In genomic region chr5:28079431-28079830, GRCm38 (mm10) we compare ENCODE assay signal across 26 mouse cellular contexts. TPM values are rescaled to one million over a fixed set of nuclear protein-coding genes. Genes with fewer than 3 reads are reported as not detected.
DNase-seq lines count a peak whose midpoint lies in the region; ATAC-seq and TF ChIP-seq lines count a peak whose summit lies in the region.
"Had no signal": no experiment of that assay in that cellular context is flagged by ENCODE, and none has a peak within 500 bp of the region (broad histone marks: within the 10 kb centered on the region; RNA-seq: fewer than 3 reads in every experiment).

No protein-coding gene starts in this region.

- H3K4me1 ChIP-seq in liver, adult 2 months (ENCODE audit: control insufficient read depth, insufficient read depth, low read length) = peaks cover 6% of the 10 kb centered on the region; the same call in 1 of the 2 replicates
- no peaks in the 10 kb centered on the region for H3K4me1 ChIP-seq in liver, embryonic 12.5 days
- no peaks in the 10 kb centered on the region for H3K4me1 ChIP-seq in intestine, embryonic 16.5 days (ENCODE audit: control insufficient read depth, insufficient read depth, low read length)
- H3K4me1 ChIP-seq: heart, embryonic 10.5 days; midbrain, embryonic 10.5 days had no signal

- H3K27ac ChIP-seq in liver, adult 2 months (replicated peaks; ENCODE audit: insufficient read depth, low read depth, low read length) = 0 out of 2 replicates have a peak overlapping the region, but pooled peaks have one; percentile 23
- H3K27ac ChIP-seq in liver, embryonic 12.5 days = no peak overlapping the region
- H3K27ac ChIP-seq in intestine, embryonic 16.5 days (ENCODE audit: low read length) = no peak overlapping the region
- H3K27ac ChIP-seq: heart, embryonic 10.5 days; hindbrain, embryonic 14.5 days; left cerebral cortex, adult 2 months; midbrain, embryonic 10.5 days; neural tube, embryonic 15.5 days had no signal

- H3K27me3 ChIP-seq in liver, adult 2 months (ENCODE audit: control insufficient read depth, insufficient read depth, low read length) = no peaks in the 10 kb centered on the region
- no peaks in the 10 kb centered on the region for H3K27me3 ChIP-seq in liver, embryonic 12.5 days (replicated peaks)
- no peaks in the 10 kb centered on the region for H3K27me3 ChIP-seq in intestine, embryonic 16.5 days (replicated peaks; ENCODE audit: control insufficient read depth, insufficient read depth, low read length)
- H3K27me3 ChIP-seq: neural tube, embryonic 15.5 days; Patski had no signal

- no peak for TF ChIP-seq CTCF in liver, adult 2 months (IDR thresholded peaks at IDR 0.05; ENCODE audit: low read depth, low read length)

- 23% methylated on average over 2 of the region's 2 CpGs for WGBS in liver, adult 2 months
- WGBS in liver, embryonic 12.5 days (ENCODE audit: insufficient replicate concordance) = 75% methylated on average over 2 of the region's 2 CpGs
- WGBS in intestine, embryonic 16.5 days = 44% methylated on average over 2 of the region's 2 CpGs

- no peaks in the 10 kb centered on the region for H3K9me3 ChIP-seq in liver, embryonic 12.5 days (replicated peaks)
- H3K9me3 ChIP-seq in intestine, embryonic 16.5 days (ENCODE audit: control insufficient read depth, low read length) = no peaks in the 10 kb centered on the region
- H3K9me3 ChIP-seq: heart, embryonic 10.5 days; midbrain, embryonic 10.5 days; neural tube, embryonic 15.5 days had no signal

- peak; percentile 16 to 49 for DNase-seq in frontal cortex, adult 2 months (ENCODE audit: extremely low spot score in 1 of 2, low spot score in 1 of 2)
- no peak for DNase-seq in frontal cortex, postnatal 25 days (ENCODE audit: low spot score in 2 of 2)
- DNase-seq in liver, adult 2 months (ENCODE audit: extremely low read depth, low read depth, low spot score) = peak; percentile 79
- peak; percentile 20 for DNase-seq in MN1 (ENCODE audit: low spot score)
- no peak for DNase-seq in thymus, postnatal 0 days (ENCODE audit: low spot score)
- DNase-seq in retina, embryonic 14.5 days (ENCODE audit: low spot score) = no peak
- DNase-seq: adrenal gland, adult 2 months; cerebellum, adult 18-20 months; cerebellum, postnatal 14 days; gastrocnemius, postnatal 10 days; heart, postnatal 4 days; kidney, adult 9 months; kidney, postnatal 36 days; right cerebral cortex, postnatal 14 days; spleen, adult 18-20 months; thymus, postnatal 25 days had no signal

- TF ChIP-seq POLR2A in liver, adult 2 months (IDR thresholded peaks at IDR 0.05; ENCODE audit: extremely low read depth, insufficient read depth, low read length) = no peak

- H3K36me3 ChIP-seq in liver, adult 2 months (ENCODE audit: control insufficient read depth, insufficient read depth, low read length) = peaks cover 25% of the 10 kb centered on the region
- peaks cover 41% of the 10 kb centered on the region for H3K36me3 ChIP-seq in liver, embryonic 12.5 days
- peaks cover 23% of the 10 kb centered on the region for H3K36me3 ChIP-seq in intestine, embryonic 16.5 days (ENCODE audit: control insufficient read depth, insufficient read depth, low read length)

- no peak overlapping the region for H3K4me3 ChIP-seq in liver, adult 2 months (ENCODE audit: insufficient read depth, low read depth, low read length)
- H3K4me3 ChIP-seq in liver, embryonic 12.5 days = no peak overlapping the region
- H3K4me3 ChIP-seq in intestine, embryonic 16.5 days (ENCODE audit: low read length) = no peak overlapping the region
- H3K4me3 ChIP-seq: heart, embryonic 10.5 days; left cerebral cortex, adult 2 months; midbrain, embryonic 10.5 days; neural tube, embryonic 15.5 days had no signal

- no peaks in the 10 kb centered on the region for H3K79me2 ChIP-seq in liver, adult 2 months (ENCODE audit: control insufficient read depth, insufficient read depth, low read length)

- H3K9ac ChIP-seq in liver, adult 2 months (ENCODE audit: low read depth, low read length) = no peak overlapping the region
- no peak overlapping the region for H3K9ac ChIP-seq in liver, embryonic 12.5 days
- no peak overlapping the region for H3K9ac ChIP-seq in intestine, embryonic 16.5 days (ENCODE audit: low read depth, low read length)
- H3K9ac ChIP-seq: hindbrain, embryonic 14.5 days; neural tube, embryonic 15.5 days had no signal

- ATAC-seq in liver, embryonic 12.5 days = no peak
- peak; percentile 64 for ATAC-seq in intestine, embryonic 16.5 days
- ATAC-seq: inflammation-experienced regulatory T-cells, adult 6 months; lung, postnatal 0 days; Patski had no signal

- no peak overlapping the region for H3K4me2 ChIP-seq in liver, embryonic 12.5 days
- no peak overlapping the region for H3K4me2 ChIP-seq in intestine, embryonic 16.5 days (ENCODE audit: low read depth, low read length)
- H3K4me2 ChIP-seq: hindbrain, embryonic 14.5 days; neural tube, embryonic 15.5 days had no signal

RNA-seq across cellular contexts. Expression of gene Insig1, which starts 8.3 kb away (rescaled TPM):
- 74.8 and 83.7 TPM in 2 replicates for polyA plus RNA-seq in frontal cortex, adult 2 months (2012; rRNA removed)
- 566 and 594 TPM in 2 replicates for total RNA-seq in liver, adult 2 months (2014; rRNA removed)
- polyA plus RNA-seq in liver, adult 2 months (2012; rRNA removed) = 465 and 525 TPM in 2 replicates
- polyA plus RNA-seq in liver, embryonic 12.5 days (2016; fragmentation: Nextera tagmentation; extraction: Ambion mirVana) = 51.5 and 58.2 TPM in 2 replicates
- 255 and 324 TPM in 2 replicates for polyA plus RNA-seq in intestine, embryonic 16.5 days (2015; fragmentation: Nextera tagmentation; extraction: Ambion mirVana)
- polyA plus RNA-seq in thymus, postnatal 0 days (2015; fragmentation: Nextera tagmentation; extraction: Ambion mirVana) = 46.5 and 47.5 TPM in 2 replicates

Comparison
In these comparisons a context has a peak if more than half of its experiments do, and no peak if none do; other contexts are left out.
1. DNase-seq: peak in frontal cortex, adult 2 months (2 of 2), liver, adult 2 months (single experiment) and MN1 (single experiment); none in frontal cortex, postnatal 25 days (0 of 2), thymus, postnatal 0 days (single experiment) and retina, embryonic 14.5 days (single experiment).